13 mouse cellular contexts compared by ENCODE assay signal in the genomic region with DNA sequence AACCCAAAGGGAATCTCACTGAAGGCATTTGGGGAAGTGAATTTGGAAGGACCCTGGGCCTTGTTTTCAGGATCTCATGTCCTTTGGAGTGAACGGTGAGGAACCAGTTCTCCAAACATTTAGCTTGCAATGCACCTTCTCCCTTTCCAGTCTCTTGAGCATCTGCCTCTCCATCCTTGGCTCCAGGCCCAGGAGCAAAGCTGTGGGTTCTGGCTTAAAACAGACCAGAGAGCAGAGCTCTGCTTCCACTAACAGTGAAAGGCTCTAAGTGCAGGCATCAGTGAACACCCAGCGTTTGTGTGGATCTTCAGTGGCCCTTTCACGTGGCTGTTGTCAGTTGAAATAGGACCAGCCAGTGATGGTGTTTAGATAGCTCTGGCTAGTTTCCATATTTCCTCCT.
A peak's percentile ranks its signal among the peaks of the same experiment; 100 is the strongest.
DNase-seq lines count a peak whose midpoint lies in the region; ATAC-seq and TF ChIP-seq lines count a peak whose summit lies in the region.
"Had no signal": no experiment of that assay in that cellular context is flagged by ENCODE, and none has a peak within 500 bp of the region (broad histone marks: within the 10 kb centered on the region; RNA-seq: fewer than 3 reads in every experiment).

No protein-coding gene starts in this region.

- peak; percentile 22; the same call in 1 of the 2 replicates for ATAC-seq in stomach, embryonic 15.5 days (ENCODE audit: insufficient read depth, low FRiP score, low read depth)
- no peak for ATAC-seq in stomach, postnatal 0 days (ENCODE audit: low FRiP score, low TSS enrichment)
- no peak for ATAC-seq in heart, embryonic 12.5 days (ENCODE audit: insufficient number of reproducible peaks, low FRiP score)
- ATAC-seq in monocyte, adult 5-6 weeks (replicated peaks; ENCODE audit: insufficient number of reproducible peaks, low FRiP score, low TSS enrichment, poor library complexity, severe bottlenecking), result no peak

- H3K9me3 ChIP-seq in stomach, embryonic 15.5 days, result no peaks in the 10 kb centered on the region
- no peaks in the 10 kb centered on the region for H3K9me3 ChIP-seq in stomach, postnatal 0 days (ENCODE audit: control insufficient read depth, low read length)
- no peaks in the 10 kb centered on the region for H3K9me3 ChIP-seq in heart, embryonic 12.5 days (replicated peaks)
- H3K9me3 ChIP-seq: forebrain, embryonic 12.5 days; limb, embryonic 12.5 days; megakaryocyte, embryonic 14.5 days; neural tube, embryonic 13.5 days had no signal

- no peak for TF ChIP-seq CTCF in stomach, postnatal 0 days (IDR thresholded peaks at IDR 0.05; ENCODE audit: low read depth)

- 39% methylated on average over 3 of the region's 3 CpGs for WGBS in stomach, embryonic 15.5 days
- 38% methylated on average over 3 of the region's 3 CpGs for WGBS in stomach, postnatal 0 days
- 50% methylated on average over 3 of the region's 3 CpGs for WGBS in heart, embryonic 12.5 days

- H3K9ac ChIP-seq in stomach, embryonic 15.5 days, result no peak overlapping the region
- H3K9ac ChIP-seq in stomach, postnatal 0 days (ENCODE audit: low read length), result no peak overlapping the region
- H3K9ac ChIP-seq in heart, embryonic 12.5 days, result no peak overlapping the region
- H3K9ac ChIP-seq: forebrain, embryonic 12.5 days; limb, embryonic 12.5 days; neural tube, embryonic 13.5 days had no signal

- TF ChIP-seq EP300 in stomach, postnatal 0 days (optimal IDR thresholded peaks at IDR 0.05), result no peak

- H3K4me3 ChIP-seq in stomach, embryonic 15.5 days (replicated peaks), result no peak overlapping the region
- no peak overlapping the region for H3K4me3 ChIP-seq in stomach, postnatal 0 days (ENCODE audit: low read depth, low read length)
- H3K4me3 ChIP-seq in heart, embryonic 12.5 days, result no peak overlapping the region
- H3K4me3 ChIP-seq: forebrain, embryonic 12.5 days; limb, embryonic 12.5 days; megakaryocyte, embryonic 14.5 days; neural tube, embryonic 13.5 days had no signal

- 0 out of 2 replicates have a peak, but pooled peaks cover 3% of the 10 kb centered on the region for H3K27me3 ChIP-seq in stomach, embryonic 15.5 days (replicated peaks)
- no peaks in the 10 kb centered on the region for H3K27me3 ChIP-seq in stomach, postnatal 0 days (ENCODE audit: control insufficient read depth, insufficient read depth, low read length)
- peaks cover 5% of the 10 kb centered on the region for H3K27me3 ChIP-seq in heart, embryonic 12.5 days (replicated peaks)
- H3K27me3 ChIP-seq: megakaryocyte, embryonic 14.5 days had no signal

- DNase-seq in stomach, postnatal 0 days (ENCODE audit: low spot score), result no peak
- peak; percentile 28 to 78 for DNase-seq in frontal cortex, adult 2 months (ENCODE audit: extremely low spot score in 1 of 2, low spot score in 1 of 2)
- peak; percentile 12 to 47 for DNase-seq in left cerebral cortex, adult 8-10 months (ENCODE audit: low spot score in 2 of 2)
- no peak for DNase-seq in natural killer cell, adult 2 months (ENCODE audit: low spot score in 2 of 2)
- DNase-seq: spleen, adult 18-20 months; thymus, postnatal 4 days had no signal

- H3K27ac ChIP-seq in stomach, embryonic 15.5 days, result no peak overlapping the region
- no peak overlapping the region for H3K27ac ChIP-seq in stomach, postnatal 0 days (replicated peaks)
- H3K27ac ChIP-seq in heart, embryonic 12.5 days (ENCODE audit: poor library complexity, severe bottlenecking), result no peak overlapping the region
- H3K27ac ChIP-seq: forebrain, embryonic 12.5 days; limb, embryonic 12.5 days; neural tube, embryonic 13.5 days had no signal

- no peaks in the 10 kb centered on the region for H3K4me1 ChIP-seq in stomach, embryonic 15.5 days
- no peaks in the 10 kb centered on the region for H3K4me1 ChIP-seq in stomach, postnatal 0 days (replicated peaks; ENCODE audit: control insufficient read depth, insufficient read depth)
- H3K4me1 ChIP-seq in heart, embryonic 12.5 days (replicated peaks), result no peaks in the 10 kb centered on the region
- H3K4me1 ChIP-seq: forebrain, embryonic 12.5 days; megakaryocyte, embryonic 14.5 days had no signal

- no peak overlapping the region for H3K4me2 ChIP-seq in stomach, embryonic 15.5 days
- H3K4me2 ChIP-seq in stomach, postnatal 0 days (replicated peaks; ENCODE audit: low read depth), result no peak overlapping the region
- no peak overlapping the region for H3K4me2 ChIP-seq in heart, embryonic 12.5 days
- H3K4me2 ChIP-seq: forebrain, embryonic 12.5 days; limb, embryonic 12.5 days; neural tube, embryonic 13.5 days had no signal

- no peaks in the 10 kb centered on the region for H3K36me3 ChIP-seq in stomach, embryonic 15.5 days
- H3K36me3 ChIP-seq in stomach, postnatal 0 days (ENCODE audit: control insufficient read depth, insufficient read depth, low read length), result no peaks in the 10 kb centered on the region
- no peaks in the 10 kb centered on the region for H3K36me3 ChIP-seq in heart, embryonic 12.5 days
- H3K36me3 ChIP-seq: forebrain, embryonic 12.5 days; limb, embryonic 12.5 days; neural tube, embryonic 13.5 days had no signal

Comparison
In these comparisons a context has a peak if more than half of its experiments do, and no peak if none do; other contexts are left out.
1. DNase-seq: peak in frontal cortex, adult 2 months (2 of 2) and left cerebral cortex, adult 8-10 months (2 of 2); none in stomach, postnatal 0 days (single experiment) and natural killer cell, adult 2 months (0 of 2).